Mouse (Mus musculus): ENCODE measurements at regions not wholly inside any gene's neighbourhood (a gene's known extent, or its start where the extent isn't known, plus 50 kb on each side); places are given as distances from the start of the nearest gene placed in this dataset.
A peak's percentile ranks its signal among the peaks of the same experiment; 100 is the strongest.
"Not testable (repeated sequence)": the region's sequence is repeated elsewhere in the genome, so short reads cannot be mapped to it uniquely, and the experiment has no call there.

GRCm38 (mm10) chr3:79002173-79002848 is 284.0 kb downstream of the Rapgef2 start:
- ATAC-seq (ENCODE audit: extremely low read depth, insufficient number of reproducible peaks, low FRiP score, poor library complexity, severe bottlenecking), result no peak

- no peak for ATAC-seq (ENCODE audit: extremely low read depth, insufficient number of reproducible peaks, low FRiP score, poor library complexity, severe bottlenecking)
These were observed 284.6 kb downstream of the Rapgef2 start for GRCm38 (mm10) chr3:79001754-79002153.

DNA sequence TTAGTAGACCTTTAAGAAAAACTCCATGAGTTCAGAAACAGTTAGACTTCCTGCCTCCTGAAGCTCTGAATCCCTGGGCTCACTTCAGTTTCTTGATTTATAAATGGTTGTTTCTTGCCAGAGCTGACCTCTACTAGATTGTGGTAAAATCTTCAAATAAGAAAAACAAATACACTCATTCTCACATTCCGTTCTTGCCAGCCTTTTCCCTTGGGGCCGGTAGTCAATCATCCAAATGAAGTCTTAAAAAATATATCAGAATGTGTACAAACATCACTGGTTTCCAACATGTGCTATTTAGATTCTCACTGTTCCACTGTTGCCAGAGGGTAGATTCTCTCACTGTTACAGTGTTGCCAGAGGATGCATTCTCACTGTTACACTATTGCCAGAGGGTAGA is 286.0 kb downstream of the Rapgef2 start:
- ATAC-seq (ENCODE audit: extremely low read depth, insufficient number of reproducible peaks, low FRiP score, poor library complexity, severe bottlenecking), result no peak

GRCm38 (mm10) chr3:78999803-79000202 is 286.5 kb downstream of the Rapgef2 start:
- ATAC-seq (ENCODE audit: extremely low read depth, insufficient number of reproducible peaks, low FRiP score, poor library complexity, severe bottlenecking), result no peak

GRCm38 (mm10) chr3:78988120-78988519 is 298.2 kb downstream of the Rapgef2 start:
- no peak for ATAC-seq (ENCODE audit: extremely low read depth, insufficient number of reproducible peaks, low FRiP score, poor library complexity, severe bottlenecking)

DNA sequence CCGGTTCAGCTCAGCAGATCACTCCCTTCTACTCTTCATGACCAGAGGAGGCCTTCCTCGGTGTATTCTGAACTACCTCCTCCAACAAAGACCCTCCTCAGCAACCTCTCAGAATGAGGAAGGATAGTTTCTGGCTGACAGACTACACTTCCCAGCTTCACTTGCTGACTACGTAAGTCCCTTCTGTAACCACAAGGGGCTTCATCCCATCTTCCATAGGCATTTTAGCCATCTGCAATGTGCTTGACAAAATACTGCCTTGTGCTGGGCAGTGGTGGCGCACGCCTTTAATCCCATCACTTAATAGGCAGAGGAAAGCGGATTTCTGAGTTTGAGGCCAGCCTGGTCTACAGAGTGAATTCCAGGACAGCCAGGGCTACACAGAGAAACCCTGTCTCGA is 299.6 kb downstream of the Rapgef2 start:
- ATAC-seq (ENCODE audit: extremely low read depth, insufficient number of reproducible peaks, low FRiP score, poor library complexity, severe bottlenecking), result no peak

- ATAC-seq (ENCODE audit: extremely low read depth, insufficient number of reproducible peaks, low FRiP score, poor library complexity, severe bottlenecking), result 0 out of 2 replicates have a peak, but pooled peaks have one; percentile 6
These were observed 305.3 kb downstream of the Rapgef2 start for GRCm38 (mm10) chr3:78981057-78981456.

- no peak for ATAC-seq (ENCODE audit: extremely low read depth, insufficient number of reproducible peaks, low FRiP score, poor library complexity, severe bottlenecking)
These were observed 307.5 kb downstream of the Rapgef2 start for GRCm38 (mm10) chr3:78978781-78979180.

GRCm38 (mm10) chr3:78966683-78967549 is 319.4 kb downstream of the Rapgef2 start:
- ATAC-seq (ENCODE audit: extremely low read depth, insufficient number of reproducible peaks, low FRiP score, poor library complexity, severe bottlenecking), result peak; percentile 67

DNA sequence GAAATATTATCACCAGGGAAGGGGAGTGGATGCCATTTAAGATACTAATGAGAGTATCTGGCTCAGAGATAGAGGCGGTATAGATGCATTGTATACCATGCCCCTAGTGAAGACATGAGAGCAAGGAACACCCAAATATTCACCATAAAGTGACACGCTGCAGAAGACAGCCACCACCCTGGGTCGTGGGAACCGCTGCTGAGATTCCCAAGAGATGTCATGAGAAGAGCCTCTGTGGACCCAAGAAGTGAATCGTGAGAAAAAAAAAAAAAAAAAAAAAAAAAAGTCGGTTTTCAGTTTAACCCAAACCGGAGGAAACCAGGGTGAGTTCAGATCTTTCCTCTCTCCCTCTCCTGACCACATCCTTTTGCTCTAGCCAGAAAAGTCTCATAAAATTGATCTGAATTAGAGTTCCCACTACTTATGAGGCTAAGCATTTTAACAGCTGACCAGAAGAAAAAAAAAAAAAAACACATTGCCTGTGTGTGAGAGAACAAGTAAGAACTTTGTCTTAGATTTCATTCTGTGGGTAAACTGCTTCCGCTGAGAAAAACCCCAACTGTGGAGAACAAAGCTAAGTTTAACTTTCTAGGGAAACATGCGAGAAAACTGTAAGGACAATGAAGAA is 322.0 kb downstream of the Rapgef2 start:
- no peak for ATAC-seq (ENCODE audit: extremely low read depth, insufficient number of reproducible peaks, low FRiP score, poor library complexity, severe bottlenecking)

- peak; percentile 72; the same call in 1 of the 2 replicates for ATAC-seq (ENCODE audit: extremely low read depth, insufficient number of reproducible peaks, low FRiP score, poor library complexity, severe bottlenecking)
These were observed 327.5 kb downstream of the Rapgef2 start for GRCm38 (mm10) chr3:78958781-78959180.

DNA sequence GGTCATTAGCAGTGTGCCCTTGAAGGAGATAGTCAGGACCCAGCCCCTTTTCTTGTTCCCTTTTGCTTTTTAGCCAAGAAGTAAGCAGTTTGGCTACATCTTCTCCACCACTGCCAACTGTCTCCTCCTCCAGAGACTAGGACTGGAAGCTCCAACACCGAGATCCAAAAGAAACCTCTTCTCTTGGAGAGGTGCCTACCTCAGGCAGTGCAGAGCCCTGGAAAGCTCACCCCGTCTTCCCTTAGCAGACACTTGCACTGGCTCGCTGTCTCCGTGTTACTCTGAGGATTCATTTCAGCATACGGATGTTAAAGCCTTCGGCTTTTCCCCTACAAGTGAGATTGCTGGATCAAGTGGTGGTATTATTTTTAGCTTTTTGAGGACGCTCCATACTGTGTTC is 331.0 kb downstream of the Rapgef2 start:
- no peak for ATAC-seq (ENCODE audit: extremely low read depth, insufficient number of reproducible peaks, low FRiP score, poor library complexity, severe bottlenecking)

DNA sequence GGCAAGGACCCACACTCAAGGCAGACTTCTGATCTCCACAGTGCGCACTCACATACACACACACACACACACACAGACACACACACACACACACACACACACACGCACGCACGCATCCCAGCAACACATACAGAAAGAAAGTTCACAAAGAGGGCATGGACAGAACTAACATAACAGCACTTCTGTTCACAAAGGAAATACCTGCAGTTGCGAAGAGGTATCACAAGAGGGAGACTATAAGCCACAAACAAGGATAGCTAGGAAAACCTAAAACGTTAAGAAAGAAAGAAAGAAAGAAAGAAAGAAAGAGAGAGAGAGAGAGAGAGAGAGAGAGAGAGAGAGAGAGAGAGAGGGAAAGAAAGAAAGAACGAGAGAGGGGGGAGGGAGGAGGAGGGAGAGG is 336.9 kb downstream of the Rapgef2 start:
- not testable (repeated sequence) for ATAC-seq (ENCODE audit: extremely low read depth, insufficient number of reproducible peaks, low FRiP score, poor library complexity, severe bottlenecking)

GRCm38 (mm10) chr3:78948700-78949099 is 337.6 kb downstream of the Rapgef2 start:
- no peak for ATAC-seq (ENCODE audit: extremely low read depth, insufficient number of reproducible peaks, low FRiP score, poor library complexity, severe bottlenecking)

DNA sequence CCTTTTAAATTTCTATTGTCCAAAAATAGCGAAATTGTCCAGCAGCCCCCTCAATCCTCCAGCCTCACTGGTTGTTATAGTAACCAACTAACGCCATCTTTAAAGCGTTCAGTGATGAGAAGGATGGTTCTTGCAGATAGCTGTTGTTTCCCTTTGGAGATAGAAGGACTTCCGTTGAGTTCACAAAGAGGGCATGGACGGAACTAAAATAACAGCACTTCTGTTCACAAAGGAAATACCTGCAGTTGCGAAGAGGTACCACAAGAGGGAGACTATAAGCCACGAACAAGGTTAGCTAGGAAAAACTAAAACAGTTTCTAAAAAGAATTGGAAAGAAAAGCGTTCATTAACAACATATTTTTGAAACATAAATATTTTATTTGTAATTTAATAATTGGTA is 338.1 kb downstream of the Rapgef2 start:
- 0 out of 2 replicates have a peak, but pooled peaks have one; percentile 30 for ATAC-seq (ENCODE audit: extremely low read depth, insufficient number of reproducible peaks, low FRiP score, poor library complexity, severe bottlenecking)

DNA sequence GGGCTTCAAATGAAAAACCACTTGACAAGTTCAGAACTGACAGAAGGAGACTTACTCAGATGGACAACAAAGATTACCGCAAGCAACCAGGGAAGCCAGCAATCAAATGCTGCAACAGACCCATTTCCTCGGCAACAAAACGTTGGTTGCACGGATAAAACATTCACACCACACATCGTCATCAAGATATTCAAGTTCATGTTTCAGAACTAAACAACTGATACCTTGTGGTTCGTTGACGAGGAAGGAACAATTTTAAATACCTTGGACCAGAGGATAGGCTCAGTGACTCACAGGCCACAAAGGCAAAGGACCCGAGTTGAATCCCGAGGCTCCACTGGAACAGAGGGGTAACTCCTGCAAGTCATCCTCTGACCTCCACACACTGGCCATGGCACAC is 339.1 kb downstream of the Rapgef2 start:
- no peak for ATAC-seq (ENCODE audit: extremely low read depth, insufficient number of reproducible peaks, low FRiP score, poor library complexity, severe bottlenecking)

GRCm38 (mm10) chr3:78944185-78944584 is 342.1 kb downstream of the Rapgef2 start:
- no peak for ATAC-seq (ENCODE audit: extremely low read depth, insufficient number of reproducible peaks, low FRiP score, poor library complexity, severe bottlenecking)

DNA sequence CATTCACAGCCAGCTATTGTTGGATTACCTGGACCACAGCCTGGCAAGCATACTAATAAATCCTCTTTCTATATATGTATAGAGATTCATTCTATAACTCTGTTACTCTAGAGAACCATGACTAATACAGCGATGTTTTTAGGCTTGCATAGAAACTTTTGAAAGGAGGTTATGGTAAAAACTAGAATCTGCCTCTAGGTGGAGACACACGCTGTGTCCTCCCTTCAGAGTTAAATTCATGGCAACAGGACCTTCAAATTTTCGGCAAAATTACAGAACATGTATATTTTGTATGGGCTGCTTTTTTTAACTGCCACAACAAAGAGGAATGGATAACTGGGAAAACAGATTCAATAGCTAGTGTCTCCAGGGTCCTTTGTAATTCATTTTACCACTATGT is 353.3 kb downstream of the Rapgef2 start:
- ATAC-seq (ENCODE audit: extremely low read depth, insufficient number of reproducible peaks, low FRiP score, poor library complexity, severe bottlenecking), result no peak

GRCm38 (mm10) chr3:78919850-78920249 is 366.5 kb downstream of the Rapgef2 start:
- no peak for ATAC-seq (ENCODE audit: extremely low read depth, insufficient number of reproducible peaks, low FRiP score, poor library complexity, severe bottlenecking)

GRCm38 (mm10) chr3:78919407-78919806 is 366.9 kb downstream of the Rapgef2 start:
- peak; percentile 94 for ATAC-seq (ENCODE audit: extremely low read depth, insufficient number of reproducible peaks, low FRiP score, poor library complexity, severe bottlenecking)

All from neutrophil, adult 5-6 weeks (primary cell).